Mouse (Mus musculus) bone marrow, adult 2 months (tissue): Measurements from ENCODE around the gene Cd300lf. TPM values are rescaled to one million over a fixed set of nuclear protein-coding genes. Genes with fewer than 3 reads are reported as not detected.

Experiments
- H3K27ac ChIP-seq: fragments of 200-500 bp; 2 replicates; pipeline ENCODE4 v1.5.1; 2012; ENCODE audit warnings: low read depth, mild to moderate bottlenecking, control low read depth, inconsistent platforms, low read length; ENCODE audit not compliant: control insufficient read depth, poor library complexity, insufficient read depth
- H3K4me1 ChIP-seq: fragments of 200-500 bp; 2 replicates; pipeline ENCODE4 v1.6.1; 2011; ENCODE audit warnings: low read length; ENCODE audit not compliant: control insufficient read depth, insufficient read depth
- H3K4me3 ChIP-seq: fragments of 200-500 bp; replicated peaks from 2 replicates; pipeline ENCODE3; 2011; ENCODE audit warnings: mild to moderate bottlenecking, low read depth, low read length, control low read depth; ENCODE audit not compliant: control insufficient read depth
- CTCF ChIP-seq: fragments of 200-500 bp; IDR thresholded peaks from 2 replicates; pipeline ENCODE4 v1.5.1; 2011; ENCODE audit warnings: low read length, control low read depth; ENCODE audit not compliant: control insufficient read depth, insufficient read depth
- POLR2A ChIP-seq: fragments of 200-500 bp; IDR thresholded peaks from 2 replicates; pipeline ENCODE4 v1.6.1; 2011; ENCODE audit warnings: low read depth, mild to moderate bottlenecking, control low read depth, low read length, borderline replicate concordance; ENCODE audit not compliant: control insufficient read depth
- WGBS: fragments of 180-500 bp; shearing (Covaris S2); methylation state at CpG from one replicate; pipeline ENCODE4 v1.1.7; 2018; 5-methylcytosine and 5-hydroxymethylcytosine counted together
- polyA plus RNA-seq: library from polyadenylated mRNA; stranded (reverse); fragments of >200 nt; gene quantifications from 2 replicates; pipeline ENCODE4 v1.2.4, GENCODE M21; 2011; ENCODE audit warnings: low replicate concordance; ENCODE audit not compliant: missing spikeins, insufficient read depth, insufficient read length

Cd300lf gene
- polyA plus RNA-seq, 1 experiment = 79.7 TPM

GRCm38 (mm10) chr11:115163568-115164150 is 29.9 kb upstream of the Cd300lf start:
- under 1% methylated on average over 47 of the region's 47 CpGs for WGBS
- peak overlapping the region; percentile 86 for H3K27ac ChIP-seq
- H3K4me1 ChIP-seq = no peaks in the 10 kb centered on the region; the same call in 1 of the 2 replicates
- peak overlapping the region; percentile 92 for H3K4me3 ChIP-seq
- TF ChIP-seq POLR2A = no peak
- TF ChIP-seq CTCF = peak; percentile 22; the same call in 1 of the 2 replicates

- peak within 1 kb of the TSS; percentile 92 for H3K4me3 ChIP-seq
- under 1% methylated on average over 47 of the region's 47 CpGs for WGBS
- peak within 1 kb of the TSS; percentile 88 for H3K27ac ChIP-seq
- TF ChIP-seq POLR2A = peak; percentile 97
- TF ChIP-seq CTCF = no peak
- H3K4me1 ChIP-seq = peaks cover 3% of the 10 kb centered on the region
These were observed 29.2 kb upstream of the Cd300lf start, which contains the start of gene Slc9a3r1 for GRCm38 (mm10) chr11:115162832-115163480. Gene Slc9a3r1 (plus strand): TSS chr11:115163341.

- 22% methylated on average over 9 of the region's 9 CpGs for WGBS
These were observed 28.4 kb upstream of the Cd300lf start for GRCm38 (mm10) chr11:115162205-115162601.

GRCm38 (mm10) chr11:115161578-115162204 is 27.9 kb upstream of the Cd300lf start:
- TF ChIP-seq CTCF (no peak), POLR2A (no peak)
- Histone ChIP-seq H3K27ac (peak overlapping the region; percentile 56), H3K4me3 (no peak overlapping the region), H3K4me1 (peaks cover 8% of the 10 kb centered on the region)
- 9% methylated on average over 9 of the region's 9 CpGs for WGBS

More at GRCm38 (mm10) chr11:115162205-115162601, 28.4 kb upstream of the Cd300lf start:
- Histone ChIP-seq H3K27ac (peak overlapping the region; percentile 88), H3K4me3 (no peak overlapping the region), H3K4me1 (peaks cover 8% of the 10 kb centered on the region)
- no peak for TF ChIP-seq CTCF
- TF ChIP-seq POLR2A = no peak

- Histone ChIP-seq H3K4me3 (no peak overlapping the region), H3K4me1 (peaks cover 8% of the 10 kb centered on the region), H3K27ac (peak overlapping the region; percentile 56)
- TF ChIP-seq CTCF (peak; percentile 92), POLR2A (no peak)
- WGBS = 25% methylated on average over 10 of the region's 10 CpGs
These were observed 27.2 kb upstream of the Cd300lf start for GRCm38 (mm10) chr11:115160883-115161577.

- Histone ChIP-seq H3K4me3 (no peak overlapping the region), H3K4me1 (peaks cover 8% of the 10 kb centered on the region), H3K27ac (no peak overlapping the region)
- 61% methylated on average over 11 of the region's 11 CpGs for WGBS
- TF ChIP-seq POLR2A = no peak
- TF ChIP-seq CTCF = peak; percentile 73
These were observed 26.4 kb upstream of the Cd300lf start for GRCm38 (mm10) chr11:115160016-115160797.

- H3K27ac ChIP-seq = peak overlapping the region; percentile 76
- peaks cover 8% of the 10 kb centered on the region for H3K4me1 ChIP-seq
- WGBS = 6% methylated on average over 12 of the region's 12 CpGs
- no peak overlapping the region for H3K4me3 ChIP-seq
- TF ChIP-seq CTCF (no peak), POLR2A (no peak)
These were observed 24.3 kb upstream of the Cd300lf start for GRCm38 (mm10) chr11:115157933-115158719.
